ENCODE assay signal across 8 mouse cellular contexts in the genomic region with DNA sequence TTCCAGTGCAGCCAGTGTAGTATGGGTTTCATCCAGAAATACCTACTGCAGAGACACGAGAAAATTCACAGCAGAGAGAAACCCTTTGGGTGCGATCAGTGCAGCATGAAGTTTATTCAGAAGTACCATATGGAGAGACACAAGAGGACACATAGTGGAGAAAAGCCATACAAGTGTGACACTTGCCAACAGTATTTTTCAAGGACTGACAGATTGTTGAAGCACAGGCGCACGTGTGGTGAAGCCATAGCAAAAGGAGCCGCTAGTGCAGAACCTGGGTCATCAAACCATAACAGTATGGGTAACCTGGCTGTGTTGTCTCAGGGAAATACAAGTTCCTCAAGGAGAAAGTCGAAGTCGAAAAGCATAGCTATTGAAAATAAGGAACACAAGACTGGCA. TPM values are rescaled to one million over a fixed set of nuclear protein-coding genes. Genes with fewer than 3 reads are reported as not detected.
DNase-seq lines count a peak whose midpoint lies in the region; ATAC-seq and TF ChIP-seq lines count a peak whose summit lies in the region.

No protein-coding gene starts in this region.

- no peak for DNase-seq in left cerebral cortex, adult 2 months (ENCODE audit: extremely low spot score in 1 of 2, low spot score in 2 of 2)
- DNase-seq in left cerebral cortex, postnatal 25 days (ENCODE audit: low spot score in 2 of 2): no peak
- DNase-seq in urinary bladder, postnatal 25 days (ENCODE audit: low spot score): no peak
- no peak for DNase-seq in cerebellum, postnatal 4 days (ENCODE audit: low spot score in 2 of 2)
- DNase-seq in spleen, adult 12 weeks (ENCODE audit: low spot score): no peak

- 86% methylated on average over 7 of the region's 7 CpGs for WGBS in embryonic facial prominence, embryonic 13.5 days
- WGBS in intestine, embryonic 16.5 days: 83% methylated on average over 7 of the region's 7 CpGs
- 86% methylated on average over 7 of the region's 7 CpGs for WGBS in neural tube, embryonic 14.5 days

- peak overlapping the region; percentile 91; the same call in 1 of the 2 replicates for H3K27ac ChIP-seq in left cerebral cortex, adult 2 months
- H3K27ac ChIP-seq in embryonic facial prominence, embryonic 13.5 days: no peak overlapping the region
- H3K27ac ChIP-seq in intestine, embryonic 16.5 days (ENCODE audit: low read length): no peak overlapping the region
- no peak overlapping the region; the same call in 1 of the 2 replicates for H3K27ac ChIP-seq in neural tube, embryonic 14.5 days (ENCODE audit: low read depth, low read length)

- ATAC-seq in embryonic facial prominence, embryonic 13.5 days (ENCODE audit: insufficient number of reproducible peaks, insufficient read depth, low FRiP score, low TSS enrichment, low read depth): no peak
- ATAC-seq in intestine, embryonic 16.5 days: no peak
- ATAC-seq in neural tube, embryonic 14.5 days (ENCODE audit: low read depth): no peak

- H3K4me2 ChIP-seq in embryonic facial prominence, embryonic 13.5 days: peak overlapping the region; percentile 83
- peak overlapping the region; percentile 88 for H3K4me2 ChIP-seq in intestine, embryonic 16.5 days (ENCODE audit: low read depth, low read length)
- peak overlapping the region; percentile 79 for H3K4me2 ChIP-seq in neural tube, embryonic 14.5 days (ENCODE audit: low read depth, low read length)

- no peaks in the 10 kb centered on the region for H3K27me3 ChIP-seq in embryonic facial prominence, embryonic 13.5 days
- H3K27me3 ChIP-seq in intestine, embryonic 16.5 days (replicated peaks; ENCODE audit: control insufficient read depth, insufficient read depth, low read length): no peaks in the 10 kb centered on the region
- H3K27me3 ChIP-seq in neural tube, embryonic 14.5 days (ENCODE audit: control insufficient read depth, insufficient read depth, low read length): no peaks in the 10 kb centered on the region

- H3K4me1 ChIP-seq in embryonic facial prominence, embryonic 13.5 days: peaks cover 29% of the 10 kb centered on the region
- peaks cover 20% of the 10 kb centered on the region for H3K4me1 ChIP-seq in intestine, embryonic 16.5 days (ENCODE audit: control insufficient read depth, insufficient read depth, low read length)
- H3K4me1 ChIP-seq in neural tube, embryonic 14.5 days (ENCODE audit: control insufficient read depth, insufficient read depth, low read length): peaks cover 30% of the 10 kb centered on the region

- peak overlapping the region; percentile 89 for H3K4me3 ChIP-seq in left cerebral cortex, adult 2 months
- peak overlapping the region; percentile 90 for H3K4me3 ChIP-seq in embryonic facial prominence, embryonic 13.5 days
- peak overlapping the region; percentile 78; the same call in 1 of the 2 replicates for H3K4me3 ChIP-seq in intestine, embryonic 16.5 days (ENCODE audit: low read length)
- peak overlapping the region; percentile 87 for H3K4me3 ChIP-seq in neural tube, embryonic 14.5 days (ENCODE audit: low read depth, low read length)

- intact Hi-C loops in left cerebral cortex, adult 2 months (cut with DNase I): loop anchor here (5.0 kb wide), 3 partner anchors 74 to 101 kb away; no protein-coding TSS in a partner anchor
- intact Hi-C loops in left cerebral cortex, postnatal 25 days (cut with DNase I): loop anchor here (5.0 kb wide), 2 partner anchors 56 to 101 kb away; no protein-coding TSS in a partner anchor

- no peak for TF ChIP-seq CTCF in left cerebral cortex, adult 2 months (IDR thresholded peaks at IDR 0.05)

- H3K9me3 ChIP-seq in embryonic facial prominence, embryonic 13.5 days: no peaks in the 10 kb centered on the region
- no peaks in the 10 kb centered on the region for H3K9me3 ChIP-seq in intestine, embryonic 16.5 days (ENCODE audit: control insufficient read depth, low read length)
- H3K9me3 ChIP-seq in neural tube, embryonic 14.5 days (ENCODE audit: control insufficient read depth, low read length): no peaks in the 10 kb centered on the region

- H3K9ac ChIP-seq in embryonic facial prominence, embryonic 13.5 days: peak overlapping the region; percentile 97
- peak overlapping the region; percentile 92; the same call in 1 of the 2 replicates for H3K9ac ChIP-seq in intestine, embryonic 16.5 days (ENCODE audit: low read depth, low read length)
- H3K9ac ChIP-seq in neural tube, embryonic 14.5 days (replicated peaks; ENCODE audit: low read depth, low read length): peak overlapping the region; percentile 98; the same call in 1 of the 2 replicates

- H3K36me3 ChIP-seq in embryonic facial prominence, embryonic 13.5 days: peaks cover 31% of the 10 kb centered on the region
- H3K36me3 ChIP-seq in intestine, embryonic 16.5 days (ENCODE audit: control insufficient read depth, insufficient read depth, low read length): no peaks in the 10 kb centered on the region
- H3K36me3 ChIP-seq in neural tube, embryonic 14.5 days (ENCODE audit: control insufficient read depth, insufficient read depth, low read length): peaks cover 10% of the 10 kb centered on the region

RNA-seq across cellular contexts. Expression of gene Zfp281, which starts 1.4 kb away (rescaled TPM):
- 10 to 100 TPM; 34.6 to 38.6 TPM for total RNA-seq in left cerebral cortex, adult 2 months (2021)
- total RNA-seq in left cerebral cortex, postnatal 25 days (2021): 10 to 100 TPM; 35.0 to 35.7 TPM
- polyA plus RNA-seq in embryonic facial prominence, embryonic 13.5 days (2015; fragmentation: Nextera tagmentation; extraction: Ambion mirVana): 25.6 and 26.8 TPM in 2 replicates
- 11.1 and 12.0 TPM in 2 replicates for polyA plus RNA-seq in intestine, embryonic 16.5 days (2015; fragmentation: Nextera tagmentation; extraction: Ambion mirVana)
- 22.7 and 26.4 TPM in 2 replicates for polyA plus RNA-seq in neural tube, embryonic 14.5 days (2014; fragmentation: Nextera tagmentation; extraction: Ambion mirVana)
